Mouse (Mus musculus): ENCODE data around the gene Gm40460.

GRCm38 (mm10) chr7:142240978-142241377, at the start of gene Gm40460:
- TF ChIP-seq CTCF (IDR thresholded peaks at IDR 0.05; ENCODE audit: low read depth): no peak
- TF ChIP-seq EP300 (IDR thresholded peaks at IDR 0.05; ENCODE audit: low read depth): no peak
